ENCODE assay signal across 8 mouse cellular contexts in the genomic region with DNA sequence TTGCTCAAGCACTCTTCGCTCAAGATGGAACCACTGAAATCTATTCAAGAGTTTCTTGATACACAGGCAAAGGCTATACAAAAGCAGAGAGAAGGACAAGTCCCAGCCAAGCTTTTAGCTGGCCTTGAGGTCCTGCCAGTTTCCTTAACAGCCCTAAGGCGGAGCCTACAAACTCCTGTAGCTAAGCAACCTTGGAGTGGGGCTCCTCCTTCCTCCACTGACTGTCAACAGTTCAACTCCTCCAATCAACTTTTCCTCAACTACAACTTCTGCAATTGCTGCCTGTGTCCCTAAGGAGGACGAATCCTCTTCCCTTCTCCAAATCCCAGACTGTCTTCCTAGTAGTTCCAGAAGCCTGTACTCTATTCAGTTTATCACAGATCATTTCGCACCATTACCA. TPM values are rescaled to one million over a fixed set of nuclear protein-coding genes. Genes with fewer than 3 reads are reported as not detected.
DNase-seq lines count a peak whose midpoint lies in the region; ATAC-seq and TF ChIP-seq lines count a peak whose summit lies in the region.

No protein-coding gene starts in this region.

- DNase-seq in thymus, adult 2 months = peak; percentile 33
- DNase-seq in thymus, postnatal 10 days (ENCODE audit: low spot score in 2 of 2) = no peak
- DNase-seq in brain, adult 2 months (ENCODE audit: low read depth, low spot score) = peak; percentile 47
- peak; percentile 7 to 15 for DNase-seq in gastrocnemius, adult 8-10 months (ENCODE audit: low spot score in 2 of 2)
- no peak for DNase-seq in frontal cortex, postnatal 36 days (ENCODE audit: low spot score in 2 of 2)

- peak overlapping the region; percentile 94; the same call in 1 of the 2 replicates for H3K9ac ChIP-seq in hindbrain, embryonic 16.5 days (ENCODE audit: low read depth, low read length)
- H3K9ac ChIP-seq in liver, embryonic 12.5 days = peak overlapping the region; percentile 80

- 0 out of 2 replicates have a peak, but pooled peaks have one; percentile 38 for ATAC-seq in hindbrain, embryonic 16.5 days
- peak; percentile 76 for ATAC-seq in liver, embryonic 12.5 days
- ATAC-seq in monocyte, adult 5-6 weeks (replicated peaks; ENCODE audit: insufficient number of reproducible peaks, low FRiP score, low TSS enrichment, poor library complexity, severe bottlenecking) = 0 out of 2 replicates have a peak, but pooled peaks have one; percentile 11

- H3K4me1 ChIP-seq in thymus, adult 2 months (replicated peaks; ENCODE audit: control insufficient read depth, insufficient read depth, low read length) = peaks cover 44% of the 10 kb centered on the region
- H3K4me1 ChIP-seq in hindbrain, embryonic 16.5 days (ENCODE audit: control insufficient read depth, insufficient read depth, low read depth, low read length) = peaks cover 16% of the 10 kb centered on the region
- H3K4me1 ChIP-seq in liver, embryonic 12.5 days = peaks cover 58% of the 10 kb centered on the region

- no peaks in the 10 kb centered on the region for H3K9me3 ChIP-seq in hindbrain, embryonic 16.5 days (ENCODE audit: control insufficient read depth, low read length)
- no peaks in the 10 kb centered on the region for H3K9me3 ChIP-seq in liver, embryonic 12.5 days (replicated peaks)

- peak overlapping the region; percentile 70 for H3K27ac ChIP-seq in thymus, adult 2 months (ENCODE audit: control insufficient read depth, insufficient read depth, low read length)
- peak overlapping the region; percentile 16; the same call in 1 of the 2 replicates for H3K27ac ChIP-seq in hindbrain, embryonic 16.5 days (ENCODE audit: low read depth, low read length)
- H3K27ac ChIP-seq in liver, embryonic 12.5 days = peak overlapping the region; percentile 90

- peak overlapping the region; percentile 93 for H3K4me2 ChIP-seq in hindbrain, embryonic 16.5 days (ENCODE audit: low read length)
- H3K4me2 ChIP-seq in liver, embryonic 12.5 days = peak overlapping the region; percentile 93

- TF ChIP-seq POLR2A in thymus, adult 2 months (IDR thresholded peaks at IDR 0.05; ENCODE audit: control insufficient read depth, extremely low read depth, insufficient read depth, low read length, poor library complexity) = no peak

- WGBS in thymus, adult 2 months = 27% methylated on average over 4 of the region's 4 CpGs
- WGBS in hindbrain, embryonic 16.5 days = 38% methylated on average over 4 of the region's 4 CpGs
- WGBS in liver, embryonic 12.5 days (ENCODE audit: insufficient replicate concordance) = 26% methylated on average over 4 of the region's 4 CpGs

- H3K36me3 ChIP-seq in thymus, adult 2 months (ENCODE audit: control insufficient read depth, insufficient read depth, low read length) = no peaks in the 10 kb centered on the region
- no peaks in the 10 kb centered on the region for H3K36me3 ChIP-seq in hindbrain, embryonic 16.5 days (ENCODE audit: control insufficient read depth, insufficient read depth, low read length)
- peaks cover 15% of the 10 kb centered on the region for H3K36me3 ChIP-seq in liver, embryonic 12.5 days

- peak overlapping the region; percentile 22; the same call in 1 of the 2 replicates for H3K4me3 ChIP-seq in thymus, adult 2 months (ENCODE audit: control insufficient read depth, insufficient read depth, low read length)
- peak overlapping the region; percentile 91 for H3K4me3 ChIP-seq in hindbrain, embryonic 16.5 days (ENCODE audit: low read length)
- H3K4me3 ChIP-seq in liver, embryonic 12.5 days = peak overlapping the region; percentile 91

- no peaks in the 10 kb centered on the region for H3K27me3 ChIP-seq in thymus, adult 2 months (ENCODE audit: control insufficient read depth, insufficient read depth, low read length)
- no peaks in the 10 kb centered on the region for H3K27me3 ChIP-seq in hindbrain, embryonic 16.5 days (replicated peaks; ENCODE audit: control insufficient read depth, insufficient read depth, low read length)
- no peaks in the 10 kb centered on the region for H3K27me3 ChIP-seq in liver, embryonic 12.5 days (replicated peaks)

- TF ChIP-seq CTCF in thymus, adult 2 months (IDR thresholded peaks at IDR 0.05; ENCODE audit: borderline replicate concordance, control insufficient read depth, extremely low read depth, insufficient read depth, low read length, poor library complexity) = no peak

RNA-seq across cellular contexts. Expression of gene Tbcel, which starts 36.4 kb away (rescaled TPM):
- 22.8 TPM in 2 replicates for polyA plus RNA-seq in thymus, adult 2 months (2012; rRNA removed)
- 10 to 100 TPM; 15.1 to 18.0 (median 16.9) TPM for total RNA-seq in gastrocnemius, adult 8-10 months (2022)
- polyA plus RNA-seq in hindbrain, embryonic 16.5 days (2015; fragmentation: Nextera tagmentation; extraction: Ambion mirVana) = 4.3 and 4.4 TPM in 2 replicates
- polyA plus RNA-seq in liver, embryonic 12.5 days (2016; fragmentation: Nextera tagmentation; extraction: Ambion mirVana) = 10.0 and 10.7 TPM in 2 replicates
- total RNA-seq in monocyte, adult 5-6 weeks (2017) = 13.5 to 21.2 TPM (median 17.7 TPM) in 3 replicates

Comparison
In these comparisons a context has a peak if more than half of its experiments do, and no peak if none do; other contexts are left out.
1. DNase-seq: peak in thymus, adult 2 months (single experiment), brain, adult 2 months (single experiment) and gastrocnemius, adult 8-10 months (2 of 2); none in thymus, postnatal 10 days (0 of 2) and frontal cortex, postnatal 36 days (0 of 2).
2. H3K27ac ChIP-seq: peak in every context shown above with its lines; median percentile 90 in liver, embryonic 12.5 days; 70 in thymus, adult 2 months; 16 in hindbrain, embryonic 16.5 days.
3. H3K4me3 ChIP-seq: peak in every context shown above with its lines; median percentile 91 in hindbrain, embryonic 16.5 days; 91 in liver, embryonic 12.5 days; 22 in thymus, adult 2 months.
4. ATAC-seq: peak in every context shown above with its lines; median percentile 76 in liver, embryonic 12.5 days; 38 in hindbrain, embryonic 16.5 days; 11 in monocyte, adult 5-6 weeks.